Mouse (Mus musculus): ENCODE results near the gene Epha1. TPM values are rescaled to one million over a fixed set of nuclear protein-coding genes. Genes with fewer than 3 reads are reported as not detected.

Gene Epha1
- polyA plus RNA-seq, 1 experiment, result 64.8 TPM

DNA sequence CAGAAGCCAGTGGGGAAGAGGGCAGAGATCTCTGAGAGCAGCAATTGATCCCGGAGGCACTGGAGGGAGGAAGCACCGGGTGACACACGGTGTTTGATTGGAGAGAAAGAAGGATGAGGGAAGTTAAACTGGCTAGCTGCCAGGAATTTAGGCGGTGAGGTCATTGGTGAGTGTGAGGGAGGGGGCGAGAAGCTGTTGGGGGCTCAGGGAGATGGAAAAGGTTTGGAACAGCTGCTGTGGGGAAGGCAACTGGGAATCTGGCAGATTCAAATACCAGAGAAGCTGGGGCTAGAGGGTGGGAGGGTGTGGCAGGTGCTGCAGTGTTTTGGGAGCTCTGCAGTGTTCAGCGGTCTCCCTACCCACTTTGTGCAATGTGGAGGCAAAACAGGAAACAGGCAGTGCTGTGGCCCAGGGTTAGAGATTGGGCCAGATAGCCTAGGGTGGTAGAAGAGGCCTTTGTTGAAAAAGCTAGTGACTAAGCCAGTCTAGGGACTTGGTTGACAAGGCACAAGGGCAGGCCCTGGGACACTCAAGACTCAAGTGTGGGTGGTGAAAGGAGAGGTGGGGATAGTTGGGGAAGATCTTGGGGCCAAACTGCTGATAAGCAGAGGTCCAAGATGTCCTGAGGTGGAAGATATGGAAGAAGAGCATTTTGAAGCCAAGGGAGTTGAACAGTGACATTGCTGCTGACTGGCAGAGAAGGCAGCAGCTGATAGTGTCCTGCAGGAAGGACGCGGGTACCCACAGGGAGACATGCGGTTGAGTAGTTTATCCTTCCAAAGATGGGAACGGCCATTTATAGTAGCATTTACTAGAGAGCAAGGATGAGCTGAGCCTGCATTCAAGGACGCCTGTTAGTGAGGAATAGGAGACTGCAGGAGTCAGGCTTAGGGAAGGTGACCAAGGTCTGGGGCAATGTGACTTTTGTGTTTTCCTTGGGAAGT, 18.7 kb downstream of the Epha1 start:
- no peak overlapping the region for H3K27ac ChIP-seq (ENCODE audit: insufficient read depth, low read depth, low read length)
- H3K27me3 ChIP-seq (ENCODE audit: control insufficient read depth, insufficient read depth, low read length), result no peaks in the 10 kb centered on the region
- peaks cover 52% of the 10 kb centered on the region for H3K36me3 ChIP-seq (ENCODE audit: control insufficient read depth, insufficient read depth, low read length)
- H3K4me1 ChIP-seq (ENCODE audit: control insufficient read depth, insufficient read depth, insufficient read length, low read length), result peaks cover 51% of the 10 kb centered on the region
- 43% methylated on average over 11 of the region's 11 CpGs for WGBS
- TF ChIP-seq POLR2A (IDR thresholded peaks at IDR 0.05; ENCODE audit: low read depth, low read length) (no peak), CTCF (IDR thresholded peaks at IDR 0.05; ENCODE audit: extremely low read depth, insufficient read length, insufficient replicate concordance, low read depth, low read length) (no peak)
- peak overlapping the region; percentile 23 for H3K4me3 ChIP-seq (ENCODE audit: low read depth, low read length)

DNA sequence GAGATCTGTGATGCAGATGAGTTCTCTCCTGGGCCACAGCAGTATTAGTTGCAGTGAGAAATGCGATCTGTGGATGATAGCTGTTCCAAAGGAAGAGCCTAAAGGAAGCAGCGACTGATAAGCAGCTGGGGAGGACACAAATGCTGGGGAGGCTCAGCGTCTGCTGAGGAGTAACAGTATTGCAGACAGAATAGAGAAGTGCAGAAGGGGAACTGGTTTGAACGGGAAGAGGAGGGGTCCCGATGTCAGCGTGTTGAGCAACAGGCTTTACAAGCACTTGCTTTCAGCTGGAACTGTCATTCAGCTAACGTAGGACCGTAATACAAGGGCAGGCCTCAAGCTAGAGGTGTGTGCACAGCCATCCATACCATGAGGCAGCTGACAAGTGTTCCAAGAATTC, 19.9 kb downstream of the Epha1 start:
- TF ChIP-seq POLR2A (IDR thresholded peaks at IDR 0.05; ENCODE audit: low read depth, low read length), result no peak
- no peak for TF ChIP-seq CTCF (IDR thresholded peaks at IDR 0.05; ENCODE audit: extremely low read depth, insufficient read length, insufficient replicate concordance, low read depth, low read length)
- H3K4me3 ChIP-seq (ENCODE audit: low read depth, low read length), result no peak overlapping the region
- no peaks in the 10 kb centered on the region for H3K27me3 ChIP-seq (ENCODE audit: control insufficient read depth, insufficient read depth, low read length)
- 80% methylated on average over 8 of the region's 8 CpGs for WGBS
- H3K36me3 ChIP-seq (ENCODE audit: control insufficient read depth, insufficient read depth, low read length), result peaks cover 42% of the 10 kb centered on the region
- H3K4me1 ChIP-seq (ENCODE audit: control insufficient read depth, insufficient read depth, insufficient read length, low read length), result peaks cover 48% of the 10 kb centered on the region
- no peak overlapping the region; the same call in 1 of the 2 replicates for H3K27ac ChIP-seq (ENCODE audit: insufficient read depth, low read depth, low read length)

DNA sequence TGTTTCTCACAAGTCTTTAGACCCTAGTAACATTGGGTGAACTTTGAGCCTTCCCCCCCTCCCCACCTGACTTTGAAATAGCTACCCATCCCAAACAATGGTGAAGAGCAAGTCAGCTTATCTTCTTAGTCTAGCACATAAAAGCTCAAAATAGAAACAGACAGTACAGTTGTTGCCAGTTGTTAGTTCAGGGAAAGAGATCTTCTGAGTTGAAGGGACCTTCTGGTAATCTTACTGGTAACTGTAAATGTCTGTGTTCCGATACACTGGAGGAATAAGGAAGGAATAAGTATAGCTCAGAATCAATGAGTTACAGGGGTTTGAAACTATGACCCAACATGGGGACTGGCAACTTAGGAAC, 20.6 kb downstream of the Epha1 start:
- no peak overlapping the region; the same call in 1 of the 2 replicates for H3K27ac ChIP-seq (ENCODE audit: insufficient read depth, low read depth, low read length)
- TF ChIP-seq POLR2A (IDR thresholded peaks at IDR 0.05; ENCODE audit: low read depth, low read length) (no peak), CTCF (IDR thresholded peaks at IDR 0.05; ENCODE audit: extremely low read depth, insufficient read length, insufficient replicate concordance, low read depth, low read length) (no peak)
- H3K4me3 ChIP-seq (ENCODE audit: low read depth, low read length), result peak overlapping the region; percentile 79
- no peaks in the 10 kb centered on the region for H3K27me3 ChIP-seq (ENCODE audit: control insufficient read depth, insufficient read depth, low read length)
- 93% methylated on average over 1 of the region's 1 CpGs for WGBS
- peaks cover 34% of the 10 kb centered on the region for H3K36me3 ChIP-seq (ENCODE audit: control insufficient read depth, insufficient read depth, low read length)
- H3K4me1 ChIP-seq (ENCODE audit: control insufficient read depth, insufficient read depth, insufficient read length, low read length), result peaks cover 48% of the 10 kb centered on the region

DNA sequence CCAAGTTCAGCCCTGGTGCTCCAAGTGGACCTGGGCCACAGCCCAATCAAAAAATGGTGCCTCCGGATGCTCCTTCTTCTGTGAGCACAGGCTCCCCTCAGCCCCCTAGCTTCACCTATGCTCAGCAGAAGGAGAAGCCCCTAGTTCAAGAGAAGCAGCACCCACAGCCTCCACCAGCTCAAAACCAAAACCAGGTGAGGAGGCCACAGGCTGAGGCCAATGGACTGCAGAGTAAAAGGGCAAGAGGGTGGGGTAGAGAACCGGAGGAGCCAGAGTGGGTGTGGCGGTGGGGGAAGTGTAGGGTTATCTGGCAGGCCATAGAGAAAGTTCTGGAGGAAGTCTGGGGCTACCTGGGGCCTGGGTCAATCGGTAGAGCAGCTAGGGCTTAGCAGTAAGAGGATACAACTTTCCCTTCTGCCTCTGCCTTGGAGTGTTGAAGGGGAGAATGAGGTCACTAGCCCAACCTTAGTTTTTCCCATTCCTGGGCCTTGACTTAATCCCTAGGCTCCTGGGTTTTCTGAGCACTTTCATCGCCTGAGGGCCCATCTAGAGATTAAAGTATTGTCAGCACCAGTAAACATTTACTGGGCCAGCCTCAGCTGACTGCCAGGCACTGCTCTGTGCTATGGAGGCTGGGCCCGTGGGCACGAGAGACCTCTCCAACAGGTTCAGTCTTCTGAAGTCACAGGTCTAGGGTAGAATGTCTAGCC, 21.1 kb downstream of the Epha1 start:
- Histone ChIP-seq H3K4me3 (ENCODE audit: low read depth, low read length) (peak overlapping the region; percentile 79), H3K36me3 (ENCODE audit: control insufficient read depth, insufficient read depth, low read length) (peaks cover 31% of the 10 kb centered on the region), H3K27ac (ENCODE audit: insufficient read depth, low read depth, low read length) (peak overlapping the region; percentile 30), H3K4me1 (ENCODE audit: control insufficient read depth, insufficient read depth, insufficient read length, low read length) (peaks cover 43% of the 10 kb centered on the region), H3K27me3 (ENCODE audit: control insufficient read depth, insufficient read depth, low read length) (no peaks in the 10 kb centered on the region)
- WGBS, result 41% methylated on average over 7 of the region's 7 CpGs
- TF ChIP-seq POLR2A (IDR thresholded peaks at IDR 0.05; ENCODE audit: low read depth, low read length) (no peak), CTCF (IDR thresholded peaks at IDR 0.05; ENCODE audit: extremely low read depth, insufficient read length, insufficient replicate concordance, low read depth, low read length) (0 out of 2 replicates have a peak, but pooled peaks have one; percentile 9)

DNA sequence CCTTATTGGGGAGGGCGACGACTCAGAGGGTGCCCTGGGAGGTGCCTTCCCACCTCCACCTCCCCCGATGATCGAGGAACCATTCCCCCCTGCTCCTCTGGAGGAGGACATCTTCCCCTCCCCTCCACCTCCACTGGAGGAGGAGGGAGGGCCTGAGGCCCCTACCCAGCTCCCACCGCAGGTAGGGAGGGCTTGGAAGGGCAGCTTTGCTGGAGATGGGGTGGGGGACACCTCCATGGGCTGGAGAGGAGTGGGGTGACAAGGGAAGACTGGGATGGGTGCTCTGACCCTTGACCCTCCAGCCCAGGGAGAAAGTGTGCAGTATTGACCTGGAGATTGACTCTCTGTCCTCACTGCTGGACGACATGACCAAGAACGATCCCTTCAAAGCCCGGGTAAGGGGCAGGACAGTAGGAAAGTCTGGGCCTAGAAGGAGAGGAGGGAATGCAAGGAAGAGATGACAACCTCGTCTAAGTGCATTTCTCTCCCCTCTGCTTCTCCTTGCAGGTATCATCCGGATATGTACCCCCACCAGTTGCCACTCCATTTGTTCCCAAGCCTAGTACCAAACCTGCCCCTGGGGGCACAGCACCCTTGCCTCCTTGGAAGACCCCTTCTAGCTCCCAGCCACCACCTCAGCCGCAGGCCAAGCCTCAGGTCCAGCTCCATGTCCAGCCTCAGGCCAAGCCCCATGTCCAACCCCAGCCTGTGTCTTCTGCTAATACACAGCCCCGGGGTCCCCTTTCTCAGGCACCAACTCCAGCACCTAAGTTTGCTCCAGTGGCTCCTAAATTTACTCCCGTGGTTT, 21.9 kb downstream of the Epha1 start:
- peak overlapping the region; percentile 79 for H3K4me3 ChIP-seq (ENCODE audit: low read depth, low read length)
- WGBS, result 38% methylated on average over 13 of the region's 13 CpGs
- TF ChIP-seq CTCF (IDR thresholded peaks at IDR 0.05; ENCODE audit: extremely low read depth, insufficient read length, insufficient replicate concordance, low read depth, low read length), result no peak
- no peak for TF ChIP-seq POLR2A (IDR thresholded peaks at IDR 0.05; ENCODE audit: low read depth, low read length)
- peaks cover 25% of the 10 kb centered on the region for H3K36me3 ChIP-seq (ENCODE audit: control insufficient read depth, insufficient read depth, low read length)
- peaks cover 37% of the 10 kb centered on the region for H3K4me1 ChIP-seq (ENCODE audit: control insufficient read depth, insufficient read depth, insufficient read length, low read length)
- peak overlapping the region; percentile 30 for H3K27ac ChIP-seq (ENCODE audit: insufficient read depth, low read depth, low read length)
- no peaks in the 10 kb centered on the region for H3K27me3 ChIP-seq (ENCODE audit: control insufficient read depth, insufficient read depth, low read length)

DNA sequence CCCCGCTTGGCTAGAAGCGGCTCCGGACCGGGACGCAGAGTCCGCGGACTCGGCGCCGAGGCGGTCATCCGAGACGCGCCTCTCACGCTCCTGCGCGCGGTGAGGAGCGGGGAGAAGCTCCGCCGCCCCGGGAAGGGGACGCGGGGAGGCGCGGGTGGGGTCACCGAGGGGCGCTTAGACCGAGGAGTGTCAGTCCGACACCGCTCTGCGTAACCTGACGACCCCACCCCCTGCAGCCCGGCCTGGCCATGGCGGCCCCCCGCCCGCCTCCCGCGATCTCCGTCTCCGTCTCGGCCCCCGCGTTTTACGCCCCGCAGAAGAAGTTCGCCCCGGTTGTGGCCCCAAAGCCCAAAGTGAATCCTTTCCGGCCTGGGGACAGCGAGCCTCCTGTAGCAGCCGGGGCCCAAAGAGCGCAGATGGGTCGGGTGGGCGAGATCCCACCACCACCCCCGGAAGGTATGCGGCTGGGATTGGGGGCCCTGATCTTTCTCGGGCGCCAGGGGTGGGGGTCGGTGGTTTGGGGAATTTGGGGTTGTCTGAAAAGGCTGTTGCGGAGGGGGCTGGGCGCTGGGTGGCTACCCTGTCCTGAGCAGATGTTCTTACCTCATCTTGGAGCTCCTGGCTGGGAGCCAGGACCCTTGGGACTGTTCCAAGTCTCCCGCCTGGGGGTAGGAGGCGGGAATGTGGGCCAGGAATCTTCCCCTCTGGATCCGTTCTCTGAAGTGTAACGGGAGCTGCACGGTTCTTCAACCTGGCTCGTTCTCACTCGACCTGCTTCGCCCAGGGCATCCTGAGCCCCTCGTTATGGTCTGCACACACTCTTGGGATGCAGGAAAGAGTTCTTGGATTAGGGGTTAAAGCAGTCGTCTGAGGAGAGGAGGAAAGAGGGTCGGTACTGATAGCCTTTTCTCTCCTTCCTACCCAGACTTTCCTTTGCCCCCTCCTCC, 22.8 kb downstream of the Epha1 start:
- Histone ChIP-seq H3K27ac (ENCODE audit: insufficient read depth, low read depth, low read length) (peak overlapping the region; percentile 30), H3K4me3 (ENCODE audit: low read depth, low read length) (peak overlapping the region; percentile 79), H3K36me3 (ENCODE audit: control insufficient read depth, insufficient read depth, low read length) (peaks cover 17% of the 10 kb centered on the region), H3K4me1 (ENCODE audit: control insufficient read depth, insufficient read depth, insufficient read length, low read length) (peaks cover 33% of the 10 kb centered on the region), H3K27me3 (ENCODE audit: control insufficient read depth, insufficient read depth, low read length) (no peaks in the 10 kb centered on the region)
- no peak for TF ChIP-seq CTCF (IDR thresholded peaks at IDR 0.05; ENCODE audit: extremely low read depth, insufficient read length, insufficient replicate concordance, low read depth, low read length)
- peak; percentile 98 for TF ChIP-seq POLR2A (IDR thresholded peaks at IDR 0.05; ENCODE audit: low read depth, low read length)
- 1% methylated on average over 72 of the region's 72 CpGs for WGBS
